Comparison of ENCODE assay signal across 23 mouse cellular contexts in the genomic region with DNA sequence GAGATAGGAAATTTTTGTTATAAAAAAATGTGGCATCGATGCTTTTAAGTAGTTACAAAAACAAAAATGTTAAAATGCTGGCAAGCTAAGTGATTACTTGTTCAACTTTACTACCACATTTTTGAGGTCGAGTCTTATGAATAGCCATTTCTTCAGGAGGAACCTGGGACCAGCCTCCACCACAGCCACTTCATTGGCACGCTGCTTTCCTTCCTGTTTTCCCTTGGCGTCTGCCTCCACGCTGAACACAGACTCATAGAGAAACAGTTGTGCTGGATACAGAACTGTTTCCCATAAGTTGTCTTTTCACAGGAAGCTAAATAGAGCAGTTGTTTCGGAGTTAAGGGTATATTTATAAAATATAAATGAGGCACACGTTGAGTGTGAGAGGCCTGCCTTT.
DNase-seq lines count a peak whose midpoint lies in the region; ATAC-seq and TF ChIP-seq lines count a peak whose summit lies in the region.
"Had no signal": no experiment of that assay in that cellular context is flagged by ENCODE, and none has a peak within 500 bp of the region (broad histone marks: within the 10 kb centered on the region; RNA-seq: fewer than 3 reads in every experiment).

No protein-coding gene starts in this region.

- no peak for TF ChIP-seq CTCF in left cerebral cortex, adult 2 months (IDR thresholded peaks at IDR 0.05)

- H3K4me1 ChIP-seq in embryonic facial prominence, embryonic 14.5 days (ENCODE audit: control insufficient read depth, insufficient read depth, low read length): no peaks in the 10 kb centered on the region
- no peaks in the 10 kb centered on the region for H3K4me1 ChIP-seq in embryonic facial prominence, embryonic 10.5 days
- H3K4me1 ChIP-seq in limb, embryonic 13.5 days: no peaks in the 10 kb centered on the region
- H3K4me1 ChIP-seq in limb, embryonic 10.5 days: no peaks in the 10 kb centered on the region
- H3K4me1 ChIP-seq in limb, embryonic 15.5 days: no peaks in the 10 kb centered on the region
- H3K4me1 ChIP-seq: embryonic facial prominence, embryonic 12.5 days; embryonic facial prominence, embryonic 15.5 days; forebrain, embryonic 13.5 days; forebrain, embryonic 15.5 days had no signal

- ATAC-seq in embryonic facial prominence, embryonic 14.5 days (ENCODE audit: low read depth): 0 out of 2 replicates have a peak, but pooled peaks have one; percentile 30
- no peak; the same call in 1 of the 2 replicates for ATAC-seq in limb, embryonic 13.5 days (ENCODE audit: low FRiP score, low read depth)
- peak; percentile 58; the same call in 1 of the 2 replicates for ATAC-seq in limb, embryonic 15.5 days (ENCODE audit: insufficient number of reproducible peaks, low FRiP score, low TSS enrichment, low read depth)
- ATAC-seq: forebrain, embryonic 13.5 days; forebrain, embryonic 15.5 days; forebrain, postnatal 0 days had no signal

- no peak overlapping the region for H3K4me3 ChIP-seq in embryonic facial prominence, embryonic 14.5 days (ENCODE audit: low read depth, low read length)
- no peak overlapping the region for H3K4me3 ChIP-seq in embryonic facial prominence, embryonic 10.5 days
- no peak overlapping the region for H3K4me3 ChIP-seq in limb, embryonic 13.5 days
- no peak overlapping the region for H3K4me3 ChIP-seq in limb, embryonic 10.5 days
- H3K4me3 ChIP-seq in limb, embryonic 15.5 days: no peak overlapping the region
- H3K4me3 ChIP-seq in left cerebral cortex, adult 2 months: no peak overlapping the region
- H3K4me3 ChIP-seq: embryonic facial prominence, embryonic 12.5 days; embryonic facial prominence, embryonic 15.5 days; erythroblast, embryonic 14.5 days; forebrain, embryonic 13.5 days; forebrain, embryonic 15.5 days had no signal

- H3K9me3 ChIP-seq in embryonic facial prominence, embryonic 14.5 days (ENCODE audit: control insufficient read depth, low read length): no peaks in the 10 kb centered on the region
- no peaks in the 10 kb centered on the region for H3K9me3 ChIP-seq in embryonic facial prominence, embryonic 10.5 days
- no peaks in the 10 kb centered on the region for H3K9me3 ChIP-seq in limb, embryonic 13.5 days
- no peaks in the 10 kb centered on the region for H3K9me3 ChIP-seq in limb, embryonic 10.5 days (replicated peaks)
- H3K9me3 ChIP-seq in limb, embryonic 15.5 days: no peaks in the 10 kb centered on the region
- H3K9me3 ChIP-seq: embryonic facial prominence, embryonic 12.5 days; embryonic facial prominence, embryonic 15.5 days; forebrain, embryonic 13.5 days; forebrain, embryonic 15.5 days had no signal

- H3K27me3 ChIP-seq in embryonic facial prominence, embryonic 14.5 days (replicated peaks; ENCODE audit: control insufficient read depth, insufficient read depth, low read length): no peaks in the 10 kb centered on the region
- no peaks in the 10 kb centered on the region for H3K27me3 ChIP-seq in embryonic facial prominence, embryonic 10.5 days (replicated peaks; ENCODE audit: low read depth, poor library complexity, severe bottlenecking)
- no peaks in the 10 kb centered on the region for H3K27me3 ChIP-seq in limb, embryonic 13.5 days
- no peaks in the 10 kb centered on the region for H3K27me3 ChIP-seq in limb, embryonic 10.5 days (ENCODE audit: low read depth, poor library complexity, severe bottlenecking)
- H3K27me3 ChIP-seq in limb, embryonic 15.5 days: no peaks in the 10 kb centered on the region
- H3K27me3 ChIP-seq: embryonic facial prominence, embryonic 12.5 days; embryonic facial prominence, embryonic 15.5 days; forebrain, embryonic 13.5 days; forebrain, embryonic 15.5 days had no signal

- 0 out of 2 replicates have a peak overlapping the region, but pooled peaks have one; percentile 28 for H3K27ac ChIP-seq in embryonic facial prominence, embryonic 14.5 days (replicated peaks; ENCODE audit: low read depth, low read length)
- H3K27ac ChIP-seq in embryonic facial prominence, embryonic 10.5 days (replicated peaks): no peak overlapping the region
- peak overlapping the region; percentile 55; the same call in 1 of the 2 replicates for H3K27ac ChIP-seq in limb, embryonic 13.5 days
- H3K27ac ChIP-seq in limb, embryonic 10.5 days: no peak overlapping the region
- peak overlapping the region; percentile 63; the same call in 1 of the 2 replicates for H3K27ac ChIP-seq in limb, embryonic 15.5 days
- H3K27ac ChIP-seq in left cerebral cortex, adult 2 months: no peak overlapping the region
- H3K27ac ChIP-seq: embryonic facial prominence, embryonic 12.5 days; embryonic facial prominence, embryonic 15.5 days; forebrain, embryonic 13.5 days; forebrain, embryonic 15.5 days had no signal

- H3K36me3 ChIP-seq in embryonic facial prominence, embryonic 14.5 days (ENCODE audit: control insufficient read depth, insufficient read depth, low read length): peaks cover 23% of the 10 kb centered on the region; the same call in 1 of the 2 replicates
- H3K36me3 ChIP-seq in embryonic facial prominence, embryonic 10.5 days (replicated peaks): peaks cover 7% of the 10 kb centered on the region; the same call in 1 of the 2 replicates
- H3K36me3 ChIP-seq in limb, embryonic 13.5 days: peaks cover 31% of the 10 kb centered on the region
- H3K36me3 ChIP-seq in limb, embryonic 10.5 days: peaks cover 8% of the 10 kb centered on the region; the same call in 1 of the 2 replicates
- H3K36me3 ChIP-seq in limb, embryonic 15.5 days: 0 out of 2 replicates have a peak, but pooled peaks cover 2% of the 10 kb centered on the region
- H3K36me3 ChIP-seq: embryonic facial prominence, embryonic 15.5 days had no signal

- intact Hi-C loops in left cerebral cortex, adult 2 months (cut with DNase I): no loop called here

- DNase-seq in embryonic facial prominence, embryonic 14.5 days (ENCODE audit: low spot score): peak; percentile 13
- no peak for DNase-seq in embryonic facial prominence, embryonic 10.5 days (ENCODE audit: low spot score)
- no peak for DNase-seq in limb, embryonic 10.5 days (ENCODE audit: low spot score)
- DNase-seq in fibroblast of lung, adult 2 months (ENCODE audit: low read depth): peak; percentile 71
- DNase-seq in left cerebral cortex, adult 2 months (ENCODE audit: extremely low spot score in 1 of 2, low spot score in 2 of 2): no peak
- DNase-seq in thymus, postnatal 36 days: no peak
- DNase-seq: adrenal gland, adult 2 months; adrenal gland, postnatal 10 days; adrenal gland, postnatal 25 days; cerebellum, adult 11-12 months; cerebellum, adult 2 months; cerebellum, adult 9-10 months; cerebellum, postnatal 10 days; cerebellum, postnatal 25 days; embryo, embryonic 11 days; forebrain, postnatal 0 days had no signal

- 62% methylated on average over 7 of the region's 7 CpGs for WGBS in embryonic facial prominence, embryonic 14.5 days
- WGBS in embryonic facial prominence, embryonic 10.5 days: 77% methylated on average over 7 of the region's 7 CpGs
- 61% methylated on average over 7 of the region's 7 CpGs for WGBS in limb, embryonic 13.5 days
- WGBS in limb, embryonic 10.5 days: 88% methylated on average over 7 of the region's 7 CpGs
- WGBS in limb, embryonic 15.5 days: 64% methylated on average over 7 of the region's 7 CpGs

- H3K4me2 ChIP-seq in embryonic facial prominence, embryonic 14.5 days (ENCODE audit: low read depth, low read length): no peak overlapping the region
- no peak overlapping the region for H3K4me2 ChIP-seq in limb, embryonic 13.5 days (replicated peaks)
- H3K4me2 ChIP-seq in limb, embryonic 15.5 days: no peak overlapping the region
- H3K4me2 ChIP-seq: embryonic facial prominence, embryonic 12.5 days; embryonic facial prominence, embryonic 15.5 days; forebrain, embryonic 13.5 days; forebrain, embryonic 15.5 days had no signal

- H3K9ac ChIP-seq in embryonic facial prominence, embryonic 14.5 days (ENCODE audit: low read depth, low read length): no peak overlapping the region
- H3K9ac ChIP-seq in limb, embryonic 13.5 days: no peak overlapping the region
- no peak overlapping the region for H3K9ac ChIP-seq in limb, embryonic 15.5 days
- H3K9ac ChIP-seq: embryonic facial prominence, embryonic 12.5 days; embryonic facial prominence, embryonic 15.5 days; forebrain, embryonic 13.5 days; forebrain, embryonic 15.5 days; forebrain, postnatal 0 days had no signal

Comparison
In these comparisons a context has a peak if more than half of its experiments do, and no peak if none do; other contexts are left out.
1. DNase-seq: peak in embryonic facial prominence, embryonic 14.5 days (single experiment) and fibroblast of lung, adult 2 months (single experiment); none in embryonic facial prominence, embryonic 10.5 days (single experiment), limb, embryonic 10.5 days (single experiment), left cerebral cortex, adult 2 months (0 of 2) and thymus, postnatal 36 days (0 of 2).
2. H3K27ac ChIP-seq: peak in embryonic facial prominence, embryonic 14.5 days (single experiment), limb, embryonic 13.5 days (single experiment) and limb, embryonic 15.5 days (single experiment); none in embryonic facial prominence, embryonic 10.5 days (single experiment), limb, embryonic 10.5 days (single experiment) and left cerebral cortex, adult 2 months (single experiment).